Mouse (Mus musculus) cerebellum, adult 11-12 months (tissue): Measurements from ENCODE around the gene Slc25a29.

Experiments
- DNase-seq: peaks from one replicate; pipeline ENCODE4 v3.0.0; 2022

The Slc25a29 gene

DNA sequence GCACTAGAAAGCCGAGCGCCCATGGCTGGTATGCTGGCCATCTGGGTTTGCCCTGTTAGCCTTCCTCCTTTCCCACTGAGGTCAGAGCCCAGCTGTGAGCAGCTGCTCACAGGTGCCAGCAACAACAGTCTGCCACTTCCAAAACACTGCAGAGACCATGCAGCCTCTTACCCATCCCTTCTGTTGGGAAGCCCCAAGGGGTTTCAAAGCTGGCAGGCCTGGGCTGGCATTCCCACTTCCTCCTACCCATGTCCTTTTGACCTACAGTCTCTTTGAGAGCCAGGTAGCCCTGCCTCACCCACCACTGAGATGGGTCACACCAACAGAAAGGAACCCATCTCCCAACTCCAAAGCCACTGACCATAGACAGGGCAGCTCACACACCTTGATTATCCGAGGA lies 2.3 kb downstream of the Slc25a29 start:
- peak; percentile 51 for DNase-seq

- DNase-seq: peak; percentile 81
Measured at GRCm38 (mm10) chr12:108832851-108833250, 2.8 kb downstream of the Slc25a29 start.

- DNase-seq: peak; percentile 78
Measured at GRCm38 (mm10) chr12:108831966-108832643, 3.6 kb downstream of the Slc25a29 start.

GRCm38 (mm10) chr12:108830358-108830757 lies 5.3 kb downstream of the Slc25a29 start:
- no peak for DNase-seq

DNA sequence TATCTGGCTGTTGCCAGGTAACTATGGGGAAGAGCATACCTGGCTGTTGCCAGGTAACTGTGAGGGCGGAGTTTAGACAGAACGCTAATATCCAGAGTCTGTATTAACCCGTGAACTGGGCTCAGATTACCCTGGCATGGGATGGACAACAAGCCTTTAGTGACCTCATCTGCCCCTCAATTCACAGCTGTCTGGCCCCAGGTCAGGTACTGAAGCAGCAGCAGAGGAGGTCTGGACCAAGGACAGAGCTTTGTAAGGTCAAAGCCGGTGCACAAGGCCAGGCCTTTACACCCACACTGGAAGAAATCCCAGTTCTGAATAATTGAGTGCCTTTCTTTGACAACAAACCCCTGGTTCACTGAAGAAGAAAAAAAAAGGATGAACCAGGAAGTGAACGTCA lies 6.0 kb downstream of the Slc25a29 start:
- peak; percentile 39 for DNase-seq

- peak; percentile 45 for DNase-seq
Measured at GRCm38 (mm10) chr12:108827641-108828040, 8.0 kb downstream of the Slc25a29 start.

DNA sequence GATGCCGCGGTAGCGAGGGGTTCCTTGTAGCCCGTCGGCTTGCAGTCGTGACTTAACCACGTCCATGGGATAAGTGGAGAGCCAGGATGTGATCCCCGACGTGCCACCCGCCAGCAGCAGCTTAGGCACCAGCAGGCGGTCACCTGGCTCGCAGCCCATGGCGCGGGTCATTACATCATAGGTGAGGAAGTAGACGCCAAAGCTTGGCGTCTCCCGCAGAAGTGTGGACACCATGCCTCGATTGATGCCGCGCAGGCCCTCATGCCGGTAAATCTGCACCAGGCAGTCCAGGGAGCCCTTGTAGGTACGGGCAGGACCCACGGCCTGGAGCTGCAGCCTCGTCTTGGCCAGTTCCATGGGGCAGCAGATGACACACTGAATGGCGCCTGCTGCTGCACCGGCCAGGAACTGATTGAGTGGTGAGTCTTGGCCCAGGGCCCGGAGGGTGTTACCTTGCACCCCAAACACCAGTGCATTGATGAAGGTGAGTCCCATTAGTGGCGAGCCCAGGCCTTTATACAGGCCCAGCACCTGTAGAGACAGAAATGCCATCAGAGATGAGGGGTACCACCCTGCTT lies 8.6 kb downstream of the Slc25a29 start:
- DNase-seq: peak; percentile 86

- peak; percentile 92 for DNase-seq
Measured at GRCm38 (mm10) chr12:108826282-108826957, 9.3 kb downstream of the Slc25a29 start.

DNA sequence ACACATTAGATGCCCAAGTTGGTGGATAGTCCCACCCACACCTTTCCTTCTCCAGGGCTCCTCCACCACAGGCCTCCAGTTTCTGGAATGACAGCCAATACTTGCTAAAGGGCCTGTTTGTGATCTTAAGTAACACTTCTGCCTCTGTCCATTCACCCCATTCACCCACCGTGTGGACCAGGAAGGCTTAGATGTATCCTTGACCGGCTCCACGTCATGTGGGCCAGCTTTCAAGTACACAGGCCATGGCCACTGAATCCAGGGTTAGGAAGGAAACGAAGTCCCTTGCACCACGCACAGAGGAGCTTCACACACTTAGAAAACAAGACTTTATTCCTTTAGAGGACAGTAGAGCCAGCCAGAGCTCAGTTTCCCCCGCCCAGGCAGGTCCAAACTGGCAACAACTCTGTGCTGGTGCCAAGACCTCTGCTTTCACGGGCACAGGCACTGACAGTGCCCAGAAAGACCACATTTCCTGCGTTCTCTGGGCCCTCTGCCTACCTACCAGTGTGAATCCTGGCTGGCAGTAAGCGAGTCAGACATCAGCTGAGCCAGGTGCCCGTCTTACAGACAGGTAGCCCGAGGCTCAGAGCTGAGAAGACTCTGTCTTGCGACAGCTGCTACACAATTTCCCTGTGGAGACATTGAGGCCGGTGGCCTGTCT lies 10.0 kb downstream of the Slc25a29 start:
- peak; percentile 57 for DNase-seq

- no peak for DNase-seq
Measured at GRCm38 (mm10) chr12:108824225-108824874, 11.3 kb downstream of the Slc25a29 start.

DNA sequence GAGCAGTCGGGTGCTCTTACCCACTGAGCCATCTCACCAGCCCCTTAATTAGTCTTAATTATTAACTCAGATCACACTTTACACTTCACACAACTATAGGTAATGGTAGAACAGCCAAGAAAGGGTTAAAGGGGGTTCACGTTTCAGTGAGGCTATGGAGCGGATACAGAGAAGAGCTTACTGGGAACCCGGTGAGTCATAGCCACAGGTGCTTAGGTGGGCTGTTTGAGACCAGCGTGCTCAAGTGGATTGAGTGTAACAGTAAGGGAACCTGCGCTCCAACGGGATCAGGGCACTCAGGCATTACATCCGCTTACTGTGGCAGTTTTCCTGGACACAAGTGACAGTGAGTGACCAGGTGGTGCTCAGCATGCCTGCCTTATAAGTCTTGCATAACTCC lies 12.6 kb downstream of the Slc25a29 start:
- DNase-seq: no peak

- no peak for DNase-seq
Measured at GRCm38 (mm10) chr12:108820461-108820860, 15.2 kb downstream of the Slc25a29 start.

DNA sequence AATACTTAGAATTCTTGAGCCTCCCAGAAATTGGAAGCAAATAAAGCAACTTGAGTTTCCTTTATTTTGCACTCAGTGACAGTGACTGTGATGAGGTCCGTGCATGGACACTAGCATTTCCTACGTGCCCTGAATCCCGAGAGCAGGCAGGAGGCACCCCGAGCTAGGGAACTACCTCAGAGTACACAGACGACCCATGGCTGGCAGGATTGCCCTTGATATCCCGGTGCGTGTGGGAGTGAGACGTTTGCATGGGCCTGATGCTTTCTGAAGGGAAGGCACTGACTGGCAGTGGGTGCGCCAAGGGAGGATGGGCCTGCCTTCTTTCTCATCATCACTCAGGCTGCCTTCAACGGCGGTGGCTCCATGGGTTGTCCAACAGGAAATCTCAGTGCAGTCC lies 19.1 kb downstream of the Slc25a29 start:
- DNase-seq: no peak

- DNase-seq: no peak
Measured at GRCm38 (mm10) chr12:108814470-108814869, 21.2 kb downstream of the Slc25a29 start.

- DNase-seq: no peak
Measured at GRCm38 (mm10) chr12:108812463-108812862, 23.2 kb downstream of the Slc25a29 start.

GRCm38 (mm10) chr12:108811133-108811532 lies 24.6 kb downstream of the Slc25a29 start:
- DNase-seq: no peak

DNA sequence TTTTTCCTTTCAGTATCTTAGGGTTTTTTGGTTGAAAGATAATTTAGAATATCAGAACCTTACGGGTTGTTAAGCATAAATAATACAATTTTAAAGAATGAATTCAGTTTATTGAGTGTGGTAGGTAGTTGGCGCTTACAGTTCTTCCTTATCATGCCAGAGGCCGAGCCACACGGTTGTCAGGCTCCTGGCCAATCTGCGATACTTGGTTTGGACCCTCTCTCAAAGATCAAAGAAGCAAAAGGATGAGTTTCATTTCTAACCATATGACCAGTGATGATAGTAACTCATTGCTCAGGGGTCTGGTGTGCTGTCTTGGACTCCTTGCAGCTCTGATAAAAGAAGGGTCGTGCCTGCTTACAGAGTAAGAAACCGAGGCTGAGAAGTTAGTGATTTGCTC lies 25.4 kb downstream of the Slc25a29 start:
- DNase-seq: no peak

DNA sequence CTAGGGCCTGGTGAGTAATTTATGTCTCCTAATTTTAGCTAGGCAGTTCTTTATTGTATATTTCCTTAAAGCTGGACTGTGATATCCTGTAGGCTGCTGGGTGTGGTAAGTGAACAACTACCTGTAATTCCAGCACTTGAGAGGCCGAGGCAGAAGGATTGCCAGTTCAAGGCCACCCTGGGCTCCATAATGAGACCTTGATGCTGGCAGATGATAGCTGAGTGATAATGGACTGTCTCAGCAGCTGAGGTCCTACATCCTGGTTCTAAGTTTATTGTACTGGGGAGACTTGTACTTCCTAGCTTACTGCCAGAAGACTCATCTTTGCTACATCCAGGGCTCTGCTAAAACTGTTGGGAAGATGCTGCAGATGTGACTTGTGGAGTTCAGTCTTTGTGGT lies 25.9 kb downstream of the Slc25a29 start:
- DNase-seq: no peak

GRCm38 (mm10) chr12:108808465-108808864 lies 27.2 kb downstream of the Slc25a29 start:
- DNase-seq: no peak

GRCm38 (mm10) chr12:108804388-108804787 lies 31.3 kb downstream of the Slc25a29 start:
- no peak for DNase-seq

- no peak for DNase-seq
Measured at GRCm38 (mm10) chr12:108801613-108802012, 34.1 kb downstream of the Slc25a29 start.

- peak; percentile 12 for DNase-seq
Measured at GRCm38 (mm10) chr12:108794979-108795537, 40.6 kb downstream of the Slc25a29 start.
